Mouse (Mus musculus) midbrain, embryonic 12.5 days (tissue): Measurements from ENCODE around the gene Ccnt2. TPM values are rescaled to one million over a fixed set of nuclear protein-coding genes. Genes with fewer than 3 reads are reported as not detected.

ENCODE experiments used
- ATAC-seq: fragments of 200-750 bp; cut with Nextera tagmentation; 2 replicates; pipeline ENCODE4 v1.8.0; 2017; ENCODE audit warnings: low read depth, moderate TSS enrichment, moderate library complexity; ENCODE audit not compliant: low FRiP score
- H3K27ac ChIP-seq: fragments of 300-500 bp; sonication (generic); replicated peaks from 2 replicates; pipeline ENCODE4 v1.5.1; 2016; ENCODE audit warnings: mild to moderate bottlenecking
- H3K27me3 ChIP-seq: fragments of 300-500 bp; sonication (generic); 2 replicates; pipeline ENCODE4 v1.6.1; 2016; ENCODE audit warnings: mild to moderate bottlenecking
- H3K36me3 ChIP-seq: fragments of 300-500 bp; sonication (generic); 2 replicates; pipeline ENCODE4 v1.6.1; 2016
- H3K4me1 ChIP-seq: fragments of 300-500 bp; sonication (generic); 2 replicates; pipeline ENCODE4 v1.6.1; 2016
- H3K4me2 ChIP-seq: fragments of 300-500 bp; sonication (generic); replicated peaks from 2 replicates; pipeline ENCODE4 v1.6.1; 2016; ENCODE audit warnings: mild to moderate bottlenecking, moderate library complexity
- H3K4me3 ChIP-seq: fragments of 300-500 bp; sonication (generic); 2 replicates; pipeline ENCODE4 v1.5.1; 2016; ENCODE audit warnings: mild to moderate bottlenecking
- H3K9ac ChIP-seq: fragments of 300-500 bp; sonication (generic); replicated peaks from 2 replicates; pipeline ENCODE4 v1.6.1; 2016; ENCODE audit warnings: mild to moderate bottlenecking, moderate library complexity
- H3K9me3 ChIP-seq: fragments of 300-500 bp; sonication (generic); 2 replicates; pipeline ENCODE4 v1.6.1; 2016; ENCODE audit warnings: mild to moderate bottlenecking
- WGBS: fragments of 180-500 bp; shearing (Covaris S2); methylation state at CpG from one replicate; pipeline ENCODE4 v1.1.7; 2016; 5-methylcytosine and 5-hydroxymethylcytosine counted together
- polyA plus RNA-seq: library from polyadenylated mRNA; unstranded; fragments of >200 nt; fragmentation: Nextera tagmentation; extraction: Ambion mirVana; gene quantifications from 2 replicates; pipeline ENCODE4 v1.2.1, GENCODE M21; 2016

The Ccnt2 gene
- polyA plus RNA-seq, 1 experiment from 2014 or later: 122 TPM

GRCm38 (mm10) chr1:127796341-127796740, 22.4 kb downstream of the Ccnt2 start:
- Histone ChIP-seq H3K4me1 (no peaks in the 10 kb centered on the region), H3K4me3 (no peak overlapping the region), H3K4me2 (no peak overlapping the region), H3K27ac (no peak overlapping the region), H3K27me3 (no peaks in the 10 kb centered on the region), H3K9me3 (no peaks in the 10 kb centered on the region), H3K36me3 (peaks cover 31% of the 10 kb centered on the region), H3K9ac (no peak overlapping the region)
- WGBS: 86% methylated on average over 4 of the region's 4 CpGs
- ATAC-seq: no peak

- Histone ChIP-seq H3K36me3 (peaks cover 34% of the 10 kb centered on the region), H3K9ac (no peak overlapping the region), H3K27ac (no peak overlapping the region), H3K4me2 (no peak overlapping the region), H3K27me3 (no peaks in the 10 kb centered on the region), H3K9me3 (no peaks in the 10 kb centered on the region), H3K4me1 (no peaks in the 10 kb centered on the region), H3K4me3 (no peak overlapping the region)
- WGBS: 87% methylated on average over 1 of the region's 1 CpGs
- no peak for ATAC-seq
Measured at GRCm38 (mm10) chr1:127796752-127797151, 22.8 kb downstream of the Ccnt2 start.

DNA sequence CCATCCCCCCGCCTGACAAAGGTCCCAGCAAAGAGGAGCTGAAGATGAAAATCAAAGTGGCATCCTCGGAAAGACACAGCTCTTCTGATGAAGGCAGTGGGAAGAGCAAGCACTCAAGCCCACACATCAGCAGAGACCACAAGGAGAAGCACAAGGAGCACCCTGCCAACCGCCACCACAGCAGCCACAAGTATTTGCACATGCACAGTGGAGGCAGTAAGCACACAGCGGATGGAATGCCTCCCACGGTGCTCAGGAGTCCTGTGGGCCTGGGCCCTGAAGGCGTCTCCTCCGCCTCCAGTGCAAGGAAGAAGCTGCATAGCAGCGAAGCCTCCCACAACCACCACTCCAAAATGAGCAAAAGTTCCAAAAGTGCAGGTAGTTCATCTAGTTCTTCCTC, 29.0 kb downstream of the Ccnt2 start:
- no peak overlapping the region for H3K4me3 ChIP-seq
- ATAC-seq: no peak
- H3K4me1 ChIP-seq: no peaks in the 10 kb centered on the region
- H3K27ac ChIP-seq: no peak overlapping the region
- H3K4me2 ChIP-seq: no peak overlapping the region
- H3K9ac ChIP-seq: no peak overlapping the region
- no peaks in the 10 kb centered on the region for H3K27me3 ChIP-seq
- H3K9me3 ChIP-seq: no peaks in the 10 kb centered on the region
- 88% methylated on average over 8 of the region's 8 CpGs for WGBS
- peaks cover 58% of the 10 kb centered on the region for H3K36me3 ChIP-seq

- Histone ChIP-seq H3K36me3 (peaks cover 22% of the 10 kb centered on the region; the same call in 1 of the 2 replicates), H3K27me3 (no peaks in the 10 kb centered on the region), H3K9ac (no peak overlapping the region), H3K4me2 (no peak overlapping the region), H3K4me3 (no peak overlapping the region), H3K9me3 (no peaks in the 10 kb centered on the region), H3K4me1 (no peaks in the 10 kb centered on the region), H3K27ac (no peak overlapping the region)
- WGBS: 95% methylated on average over 7 of the region's 7 CpGs
- ATAC-seq: no peak
Measured at GRCm38 (mm10) chr1:127808671-127809070, 34.7 kb downstream of the Ccnt2 start.

GRCm38 (mm10) chr1:127812929-127813328, 39.0 kb downstream of the Ccnt2 start:
- Histone ChIP-seq H3K4me2 (no peak overlapping the region), H3K9me3 (no peaks in the 10 kb centered on the region), H3K4me3 (no peak overlapping the region), H3K9ac (no peak overlapping the region), H3K27me3 (no peaks in the 10 kb centered on the region), H3K27ac (no peak overlapping the region), H3K4me1 (no peaks in the 10 kb centered on the region), H3K36me3 (no peaks in the 10 kb centered on the region)
- ATAC-seq: no peak
- WGBS: 54% methylated on average over 7 of the region's 7 CpGs

- no peak for ATAC-seq
- no peaks in the 10 kb centered on the region for H3K36me3 ChIP-seq
- no peak overlapping the region for H3K4me2 ChIP-seq
- no peak overlapping the region for H3K27ac ChIP-seq
- no peaks in the 10 kb centered on the region for H3K4me1 ChIP-seq
- H3K9me3 ChIP-seq: no peaks in the 10 kb centered on the region
- no peaks in the 10 kb centered on the region for H3K27me3 ChIP-seq
- 91% methylated on average over 6 of the region's 6 CpGs for WGBS
- H3K9ac ChIP-seq: no peak overlapping the region
- no peak overlapping the region for H3K4me3 ChIP-seq
Measured at GRCm38 (mm10) chr1:127816381-127816780, 42.4 kb downstream of the Ccnt2 start.

- 28% methylated on average over 2 of the region's 2 CpGs for WGBS
- Histone ChIP-seq H3K4me2 (no peak overlapping the region), H3K4me3 (no peak overlapping the region), H3K4me1 (no peaks in the 10 kb centered on the region), H3K27me3 (no peaks in the 10 kb centered on the region), H3K9me3 (no peaks in the 10 kb centered on the region), H3K27ac (no peak overlapping the region), H3K9ac (no peak overlapping the region), H3K36me3 (no peaks in the 10 kb centered on the region)
- ATAC-seq: no peak
Measured at GRCm38 (mm10) chr1:127827325-127827724, 53.4 kb downstream of the Ccnt2 start.

- 93% methylated on average over 13 of the region's 13 CpGs for WGBS
- H3K36me3 ChIP-seq: no peaks in the 10 kb centered on the region
- no peak overlapping the region for H3K4me2 ChIP-seq
- no peaks in the 10 kb centered on the region for H3K27me3 ChIP-seq
- H3K27ac ChIP-seq: no peak overlapping the region
- no peaks in the 10 kb centered on the region for H3K4me1 ChIP-seq
- no peak for ATAC-seq
- H3K9ac ChIP-seq: no peak overlapping the region
- no peak overlapping the region for H3K4me3 ChIP-seq
- H3K9me3 ChIP-seq: no peaks in the 10 kb centered on the region
Measured at GRCm38 (mm10) chr1:127830215-127830921, 56.4 kb downstream of the Ccnt2 start.

DNA sequence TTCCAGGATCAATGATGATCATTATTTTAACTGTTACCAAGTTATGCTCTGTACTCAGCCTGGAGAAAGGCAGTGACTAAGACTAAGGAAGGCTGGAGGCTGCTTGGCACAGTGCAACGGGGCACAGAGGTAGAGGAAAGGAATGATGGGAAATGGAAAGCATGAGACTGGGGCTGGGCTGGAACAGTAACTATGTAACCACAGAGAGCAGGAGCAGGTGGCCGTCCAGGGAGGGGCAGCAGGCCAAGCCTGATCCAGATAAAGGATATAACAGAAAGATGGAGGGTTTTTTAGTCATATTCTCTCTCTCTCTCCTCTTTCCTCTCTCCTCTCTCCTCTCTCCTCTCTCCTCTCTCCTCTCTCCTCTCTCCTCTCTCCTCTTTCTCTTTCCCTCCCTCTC, 59.8 kb downstream of the Ccnt2 start:
- H3K4me1 ChIP-seq: no peaks in the 10 kb centered on the region
- no peak for ATAC-seq
- H3K36me3 ChIP-seq: no peaks in the 10 kb centered on the region
- no peaks in the 10 kb centered on the region for H3K27me3 ChIP-seq
- no peak overlapping the region for H3K4me2 ChIP-seq
- no peak overlapping the region for H3K27ac ChIP-seq
- no peak overlapping the region for H3K4me3 ChIP-seq
- H3K9ac ChIP-seq: no peak overlapping the region
- H3K9me3 ChIP-seq: no peaks in the 10 kb centered on the region
- 68% methylated on average over 2 of the region's 2 CpGs for WGBS

- 73% methylated on average over 4 of the region's 4 CpGs for WGBS
- no peak overlapping the region for H3K9ac ChIP-seq
- H3K4me2 ChIP-seq: no peak overlapping the region
- no peak for ATAC-seq
- H3K9me3 ChIP-seq: no peaks in the 10 kb centered on the region
- H3K27ac ChIP-seq: no peak overlapping the region
- no peaks in the 10 kb centered on the region for H3K27me3 ChIP-seq
- H3K4me1 ChIP-seq: no peaks in the 10 kb centered on the region
- no peaks in the 10 kb centered on the region for H3K36me3 ChIP-seq
- no peak overlapping the region for H3K4me3 ChIP-seq
Measured at GRCm38 (mm10) chr1:127834202-127834601, 60.2 kb downstream of the Ccnt2 start.

DNA sequence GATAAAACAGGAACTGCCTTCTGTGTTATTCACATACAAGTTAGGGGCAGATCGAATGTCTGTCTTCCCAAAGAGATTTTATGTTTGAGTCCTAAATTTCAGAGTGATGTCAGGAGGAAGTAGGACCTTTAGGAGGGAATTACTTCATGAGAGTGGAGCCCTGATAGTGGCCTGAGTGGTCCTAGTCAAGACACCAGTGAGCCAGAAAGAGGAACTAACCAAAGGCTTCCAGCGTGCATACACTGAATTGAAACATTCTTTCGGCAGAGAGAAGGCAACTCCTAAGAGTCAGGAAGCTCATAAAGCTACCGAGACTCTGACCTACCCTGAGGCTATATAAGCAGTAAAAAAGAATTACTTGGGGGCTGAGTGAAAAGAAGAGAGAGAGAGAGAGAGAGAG, 62.7 kb downstream of the Ccnt2 start:
- WGBS: 74% methylated on average over 4 of the region's 4 CpGs
- ATAC-seq: no peak

GRCm38 (mm10) chr1:127838602-127839001, 64.6 kb downstream of the Ccnt2 start:
- H3K4me1 ChIP-seq: no peaks in the 10 kb centered on the region
- no peaks in the 10 kb centered on the region for H3K9me3 ChIP-seq
- H3K4me3 ChIP-seq: no peak overlapping the region
- no peaks in the 10 kb centered on the region for H3K27me3 ChIP-seq
- no peaks in the 10 kb centered on the region for H3K36me3 ChIP-seq
- 83% methylated on average over 1 of the region's 1 CpGs for WGBS
- H3K9ac ChIP-seq: no peak overlapping the region
- no peak overlapping the region for H3K27ac ChIP-seq
- no peak overlapping the region for H3K4me2 ChIP-seq
- ATAC-seq: no peak

More for the DNA sequence above, 62.7 kb downstream of the Ccnt2 start:
- H3K9me3 ChIP-seq: no peaks in the 10 kb centered on the region
- H3K27ac ChIP-seq: no peak overlapping the region
- H3K4me2 ChIP-seq: no peak overlapping the region
- H3K4me1 ChIP-seq: no peaks in the 10 kb centered on the region
- H3K27me3 ChIP-seq: no peaks in the 10 kb centered on the region
- H3K36me3 ChIP-seq: no peaks in the 10 kb centered on the region
- H3K4me3 ChIP-seq: no peak overlapping the region
- no peak overlapping the region for H3K9ac ChIP-seq

- H3K4me2 ChIP-seq: no peak overlapping the region
- H3K27ac ChIP-seq: no peak overlapping the region
- no peaks in the 10 kb centered on the region for H3K9me3 ChIP-seq
- H3K4me1 ChIP-seq: no peaks in the 10 kb centered on the region
- WGBS: 88% methylated on average over 5 of the region's 5 CpGs
- H3K36me3 ChIP-seq: no peaks in the 10 kb centered on the region
- H3K9ac ChIP-seq: no peak overlapping the region
- no peak overlapping the region for H3K4me3 ChIP-seq
- no peak for ATAC-seq
- H3K27me3 ChIP-seq: no peaks in the 10 kb centered on the region
Measured at GRCm38 (mm10) chr1:127845472-127845871, 71.5 kb downstream of the Ccnt2 start.
